Mouse (Mus musculus) neural tube, embryonic 12.5 days (tissue): ENCODE data around the gene Arhgef17. TPM values are rescaled to one million over a fixed set of nuclear protein-coding genes. Genes with fewer than 3 reads are reported as not detected.

Source experiments
- ATAC-seq: fragments of 200-750 bp; cut with Nextera tagmentation; 2 replicates; pipeline ENCODE4 v1.8.0; 2017; ENCODE audit warnings: low read depth, mild to moderate bottlenecking, moderate TSS enrichment, moderate library complexity; ENCODE audit not compliant: low FRiP score
- H3K27ac ChIP-seq: fragments of 300-500 bp; sonication (generic); 2 replicates; pipeline ENCODE4 v1.5.1; 2016
- H3K27me3 ChIP-seq: fragments of 300-500 bp; sonication (generic); replicated peaks from 2 replicates; pipeline ENCODE4 v1.6.1; 2016; ENCODE audit warnings: mild to moderate bottlenecking
- H3K36me3 ChIP-seq: fragments of 300-500 bp; sonication (generic); 2 replicates; pipeline ENCODE4 v1.6.1; 2016; ENCODE audit warnings: mild to moderate bottlenecking
- H3K4me1 ChIP-seq: fragments of 300-500 bp; sonication (generic); 2 replicates; pipeline ENCODE4 v1.6.1; 2016
- H3K4me2 ChIP-seq: fragments of 300-500 bp; sonication (generic); replicated peaks from 2 replicates; pipeline ENCODE4 v1.6.1; 2016; ENCODE audit warnings: mild to moderate bottlenecking
- H3K4me3 ChIP-seq: fragments of 300-500 bp; sonication (generic); 2 replicates; pipeline ENCODE4 v1.5.1; 2016
- H3K9ac ChIP-seq: fragments of 300-500 bp; sonication (generic); 2 replicates; pipeline ENCODE4 v1.6.1; 2016; ENCODE audit warnings: mild to moderate bottlenecking
- H3K9me3 ChIP-seq: fragments of 300-500 bp; sonication (generic); 2 replicates; pipeline ENCODE4 v1.6.1; 2016; ENCODE audit warnings: mild to moderate bottlenecking
- WGBS: fragments of 180-500 bp; shearing (Covaris S2); methylation state at CpG from one replicate; pipeline ENCODE4 v1.1.7; 2016; 5-methylcytosine and 5-hydroxymethylcytosine counted together
- polyA plus RNA-seq: library from polyadenylated mRNA; unstranded; fragments of >200 nt; fragmentation: Nextera tagmentation; extraction: Ambion mirVana; gene quantifications from 2 replicates; pipeline ENCODE4 v1.2.1, GENCODE M21; 2016

Arhgef17 gene
- polyA plus RNA-seq, 1 experiment from 2014 or later = 7.9 TPM

- Histone ChIP-seq H3K9me3 (no peaks in the 10 kb centered on the region), H3K27me3 (no peaks in the 10 kb centered on the region), H3K4me3 (no peak overlapping the region), H3K36me3 (no peaks in the 10 kb centered on the region), H3K27ac (no peak overlapping the region), H3K9ac (no peak overlapping the region), H3K4me2 (no peak overlapping the region), H3K4me1 (peaks cover 27% of the 10 kb centered on the region)
- no peak for ATAC-seq
- 72% methylated on average over 8 of the region's 8 CpGs for WGBS
These were observed 23.8 kb downstream of the Arhgef17 start for GRCm38 (mm10) chr7:100908061-100908460.

DNA sequence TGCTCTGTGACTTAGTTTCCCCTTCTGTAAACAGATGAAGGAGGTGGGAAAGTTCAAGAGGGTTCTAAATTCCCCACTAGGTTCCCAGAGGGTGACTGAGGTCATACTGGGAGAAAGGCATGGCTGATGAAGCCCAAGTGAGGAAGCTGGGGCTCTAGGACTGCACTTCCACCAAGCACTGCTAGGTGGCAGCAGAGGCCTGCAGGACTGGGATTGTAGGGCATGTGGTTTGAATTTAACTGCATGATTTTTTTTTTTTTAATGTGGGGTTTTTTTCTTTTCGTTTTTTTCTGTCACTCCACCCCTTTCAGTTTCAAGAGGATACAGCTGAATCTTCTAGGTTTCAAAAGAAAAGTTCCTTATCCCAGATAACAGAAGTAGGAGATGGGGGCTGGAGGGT lies 24.7 kb downstream of the Arhgef17 start:
- ATAC-seq = no peak
- 0% methylated on average over 1 of the region's 1 CpGs for WGBS
- Histone ChIP-seq H3K4me1 (peaks cover 27% of the 10 kb centered on the region), H3K4me3 (no peak overlapping the region), H3K9ac (no peak overlapping the region), H3K36me3 (no peaks in the 10 kb centered on the region), H3K27me3 (no peaks in the 10 kb centered on the region), H3K4me2 (no peak overlapping the region), H3K9me3 (no peaks in the 10 kb centered on the region), H3K27ac (no peak overlapping the region)

- 90% methylated on average over 10 of the region's 10 CpGs for WGBS
- Histone ChIP-seq H3K27ac (no peak overlapping the region), H3K36me3 (no peaks in the 10 kb centered on the region), H3K9ac (no peak overlapping the region), H3K4me2 (no peak overlapping the region), H3K27me3 (no peaks in the 10 kb centered on the region), H3K4me1 (peaks cover 16% of the 10 kb centered on the region), H3K4me3 (no peak overlapping the region), H3K9me3 (no peaks in the 10 kb centered on the region)
- ATAC-seq = no peak
These were observed 25.7 kb downstream of the Arhgef17 start for GRCm38 (mm10) chr7:100906029-100906789.

DNA sequence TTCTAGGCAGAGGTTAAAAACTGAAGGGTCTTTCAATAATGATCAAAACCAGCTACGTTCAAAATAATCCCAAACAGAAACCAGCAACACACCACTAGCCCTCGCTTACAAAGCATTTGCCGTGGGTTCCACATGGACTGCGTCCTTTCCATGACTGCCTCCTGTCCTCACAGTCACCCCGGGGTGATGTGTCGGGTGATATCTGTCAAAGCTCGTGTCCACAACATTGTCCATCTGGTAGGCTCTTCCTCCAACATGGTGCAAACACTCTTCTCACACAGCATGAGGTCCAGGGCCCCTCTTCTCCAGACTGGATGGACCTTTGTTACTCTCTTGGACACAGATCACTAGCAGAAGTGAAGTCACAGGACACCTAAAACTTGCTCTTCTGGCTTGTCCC lies 26.9 kb downstream of the Arhgef17 start:
- H3K9ac ChIP-seq = no peak overlapping the region
- no peak overlapping the region for H3K4me2 ChIP-seq
- no peak overlapping the region for H3K27ac ChIP-seq
- no peak for ATAC-seq
- H3K27me3 ChIP-seq = no peaks in the 10 kb centered on the region
- WGBS = 92% methylated on average over 7 of the region's 7 CpGs
- no peak overlapping the region for H3K4me3 ChIP-seq
- H3K4me1 ChIP-seq = peaks cover 11% of the 10 kb centered on the region; the same call in 1 of the 2 replicates
- no peaks in the 10 kb centered on the region for H3K9me3 ChIP-seq
- H3K36me3 ChIP-seq = no peaks in the 10 kb centered on the region

DNA sequence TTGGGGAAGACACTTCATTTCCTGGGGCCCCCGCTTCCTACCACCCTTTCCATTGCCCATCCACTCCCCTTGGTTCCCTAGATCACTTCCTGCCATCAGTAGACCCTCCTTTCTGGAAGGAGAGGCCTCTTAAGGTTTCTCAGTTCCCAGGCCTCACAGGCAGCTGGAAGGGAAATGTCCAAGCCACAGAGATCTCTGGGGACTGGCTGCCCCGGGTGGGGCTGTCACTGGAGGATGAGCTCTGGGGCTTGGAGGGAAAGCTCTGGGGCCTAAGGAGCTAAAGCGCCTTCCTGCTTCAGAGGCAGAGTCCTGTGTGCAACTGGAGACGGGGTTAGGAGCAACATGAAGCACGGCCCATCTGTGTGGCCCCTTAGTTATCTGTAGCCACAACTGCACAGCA lies 27.3 kb downstream of the Arhgef17 start:
- Histone ChIP-seq H3K9me3 (no peaks in the 10 kb centered on the region), H3K4me2 (no peak overlapping the region), H3K9ac (no peak overlapping the region), H3K36me3 (no peaks in the 10 kb centered on the region), H3K27ac (no peak overlapping the region), H3K4me1 (peaks cover 11% of the 10 kb centered on the region; the same call in 1 of the 2 replicates), H3K4me3 (no peak overlapping the region), H3K27me3 (no peaks in the 10 kb centered on the region)
- ATAC-seq = no peak
- 87% methylated on average over 5 of the region's 5 CpGs for WGBS

- Histone ChIP-seq H3K4me2 (no peak overlapping the region), H3K36me3 (no peaks in the 10 kb centered on the region; the same call in 1 of the 2 replicates), H3K9me3 (no peaks in the 10 kb centered on the region), H3K27me3 (no peaks in the 10 kb centered on the region), H3K9ac (no peak overlapping the region), H3K27ac (no peak overlapping the region), H3K4me1 (peaks cover 2% of the 10 kb centered on the region; the same call in 1 of the 2 replicates), H3K4me3 (no peak overlapping the region)
- 77% methylated on average over 9 of the region's 9 CpGs for WGBS
- ATAC-seq = 0 out of 2 replicates have a peak, but pooled peaks have one; percentile 17
These were observed 29.3 kb downstream of the Arhgef17 start for GRCm38 (mm10) chr7:100902451-100903137.

- no peak for ATAC-seq
- Histone ChIP-seq H3K27ac (no peak overlapping the region), H3K4me3 (no peak overlapping the region), H3K9me3 (no peaks in the 10 kb centered on the region), H3K9ac (no peak overlapping the region), H3K4me1 (peaks cover 25% of the 10 kb centered on the region), H3K36me3 (no peaks in the 10 kb centered on the region; the same call in 1 of the 2 replicates), H3K4me2 (no peak overlapping the region), H3K27me3 (no peaks in the 10 kb centered on the region)
- WGBS = 85% methylated on average over 5 of the region's 5 CpGs
These were observed 34.1 kb downstream of the Arhgef17 start for GRCm38 (mm10) chr7:100897828-100898227.

GRCm38 (mm10) chr7:100894833-100895226 lies 37.1 kb downstream of the Arhgef17 start:
- H3K36me3 ChIP-seq = peaks cover 4% of the 10 kb centered on the region
- peak overlapping the region; percentile 75 for H3K9ac ChIP-seq
- H3K4me3 ChIP-seq = peak overlapping the region; percentile 54
- H3K4me2 ChIP-seq = peak overlapping the region; percentile 94
- peak; percentile 61 for ATAC-seq
- no peaks in the 10 kb centered on the region for H3K9me3 ChIP-seq
- no peak overlapping the region for H3K27ac ChIP-seq
- H3K4me1 ChIP-seq = peaks cover 28% of the 10 kb centered on the region
- no peaks in the 10 kb centered on the region for H3K27me3 ChIP-seq
- WGBS = 7% methylated on average over 12 of the region's 12 CpGs

DNA sequence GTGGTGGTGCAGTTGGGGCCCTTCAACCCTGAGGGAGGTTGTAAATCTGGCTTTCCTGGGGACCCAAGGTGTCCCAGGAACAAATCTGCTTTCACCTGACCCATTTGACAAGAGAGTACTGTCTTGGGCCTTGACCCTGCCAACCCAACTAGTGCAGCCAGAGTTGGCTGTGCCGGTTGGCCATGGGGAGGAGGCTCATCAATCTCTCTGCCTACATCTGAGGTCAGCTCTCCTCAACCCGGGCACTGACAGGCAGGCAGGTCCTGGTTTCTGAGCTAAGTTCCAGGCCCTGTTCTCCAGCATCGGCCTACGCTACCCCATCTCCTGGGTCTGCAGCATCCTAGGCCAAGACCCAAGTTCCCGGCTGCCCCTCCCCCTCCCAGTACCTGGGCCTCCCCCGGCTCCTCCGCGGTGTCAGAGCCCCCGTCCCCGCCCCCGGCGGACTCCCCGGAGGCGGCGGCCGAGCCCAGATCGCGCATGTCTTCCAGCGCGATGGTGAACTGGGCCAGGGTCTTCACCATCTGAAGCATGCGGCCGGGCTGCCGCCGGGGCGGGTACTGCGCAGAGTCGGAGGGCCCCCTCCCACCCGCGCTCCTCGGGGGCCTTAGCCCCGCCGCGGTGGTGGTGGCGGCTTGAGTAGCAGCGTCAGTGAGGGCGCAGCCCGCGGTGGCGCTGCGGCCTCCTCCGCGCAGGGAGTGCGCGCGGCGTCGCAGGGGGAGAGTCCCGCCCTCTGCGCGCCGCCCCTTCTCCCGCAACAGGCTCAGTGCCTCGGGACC lies 37.7 kb downstream of the Arhgef17 start:
- H3K4me1 ChIP-seq = peaks cover 28% of the 10 kb centered on the region
- peak overlapping the region; percentile 94 for H3K4me2 ChIP-seq
- H3K27me3 ChIP-seq = no peaks in the 10 kb centered on the region
- 3% methylated on average over 52 of the region's 53 CpGs for WGBS
- peak overlapping the region; percentile 54 for H3K4me3 ChIP-seq
- H3K27ac ChIP-seq = no peak overlapping the region
- peaks cover 10% of the 10 kb centered on the region for H3K36me3 ChIP-seq
- H3K9ac ChIP-seq = peak overlapping the region; percentile 75
- ATAC-seq = peak; percentile 74
- no peaks in the 10 kb centered on the region for H3K9me3 ChIP-seq

- 0 out of 2 replicates have a peak, but pooled peaks have one; percentile 5 for ATAC-seq
- Histone ChIP-seq H3K4me1 (peaks cover 28% of the 10 kb centered on the region), H3K27me3 (no peaks in the 10 kb centered on the region), H3K36me3 (peaks cover 15% of the 10 kb centered on the region), H3K4me2 (peak overlapping the region; percentile 94), H3K9ac (peak overlapping the region; percentile 75; the same call in 1 of the 2 replicates), H3K4me3 (no peak overlapping the region), H3K9me3 (no peaks in the 10 kb centered on the region), H3K27ac (peak overlapping the region; percentile 37; the same call in 1 of the 2 replicates)
- WGBS = 65% methylated on average over 20 of the region's 20 CpGs
These were observed 38.5 kb downstream of the Arhgef17 start for GRCm38 (mm10) chr7:100893249-100894056.

DNA sequence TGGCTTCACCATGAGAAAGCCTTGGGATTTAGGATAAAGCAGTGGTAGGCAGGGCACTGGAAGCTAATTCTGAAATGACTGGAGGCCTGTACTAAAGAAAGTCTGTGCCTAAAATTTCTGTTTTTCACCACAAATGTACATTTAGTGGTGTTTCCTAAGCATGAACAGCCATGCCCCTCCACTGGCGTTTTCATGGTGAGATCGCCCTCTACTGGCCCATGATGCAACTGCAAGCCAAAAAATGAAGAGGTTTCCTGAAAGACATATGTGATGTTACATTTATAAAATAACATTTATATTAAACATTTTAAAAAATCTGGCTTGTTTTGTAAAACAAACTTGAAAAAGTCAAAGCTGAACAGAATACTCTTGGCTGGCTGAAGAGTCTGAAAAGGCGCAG lies 45.4 kb downstream of the Arhgef17 start:
- Histone ChIP-seq H3K36me3 (peaks cover 43% of the 10 kb centered on the region), H3K4me2 (no peak overlapping the region), H3K9ac (no peak overlapping the region), H3K9me3 (no peaks in the 10 kb centered on the region), H3K4me3 (no peak overlapping the region), H3K27me3 (no peaks in the 10 kb centered on the region), H3K4me1 (no peaks in the 10 kb centered on the region), H3K27ac (no peak overlapping the region)
- ATAC-seq = no peak
- 31% methylated on average over 3 of the region's 3 CpGs for WGBS
